Mouse (Mus musculus): ENCODE data around the gene D930020B18Rik. TPM values are rescaled to one million over a fixed set of nuclear protein-coding genes. Genes with fewer than 3 reads are reported as not detected.
A peak's percentile ranks its signal among the peaks of the same experiment; 100 is the strongest.

D930020B18Rik gene
- polyA plus RNA-seq, 1 experiment, result 2.8 TPM

- TF ChIP-seq POLR2A (IDR thresholded peaks at IDR 0.05; ENCODE audit: control insufficient read depth, low read depth, low read length) (no peak), CTCF (IDR thresholded peaks at IDR 0.05; ENCODE audit: control insufficient read depth, insufficient read depth, insufficient replicate concordance, low read depth, low read length) (no peak)
- no peak overlapping the region for H3K27ac ChIP-seq (ENCODE audit: control insufficient read depth, insufficient read depth, low read depth, low read length)
- H3K27me3 ChIP-seq (ENCODE audit: control insufficient read depth, insufficient read depth, low read length), result no peaks in the 10 kb centered on the region
- peaks cover 2% of the 10 kb centered on the region; the same call in 1 of the 2 replicates for H3K4me1 ChIP-seq (ENCODE audit: control insufficient read depth, insufficient read depth, low read length)
- no peak overlapping the region for H3K4me3 ChIP-seq (ENCODE audit: control insufficient read depth, low read depth, low read length)
- H3K36me3 ChIP-seq (ENCODE audit: control insufficient read depth, insufficient read depth, low read length), result no peaks in the 10 kb centered on the region
Observed at GRCm38 (mm10) chr10:121686153-121686660, 44.8 kb downstream of the D930020B18Rik start.

- H3K4me1 ChIP-seq (ENCODE audit: control insufficient read depth, insufficient read depth, low read length), result peaks cover 3% of the 10 kb centered on the region
- no peak overlapping the region for H3K27ac ChIP-seq (ENCODE audit: control insufficient read depth, insufficient read depth, low read depth, low read length)
- H3K27me3 ChIP-seq (ENCODE audit: control insufficient read depth, insufficient read depth, low read length), result no peaks in the 10 kb centered on the region
- TF ChIP-seq CTCF (IDR thresholded peaks at IDR 0.05; ENCODE audit: control insufficient read depth, insufficient read depth, insufficient replicate concordance, low read depth, low read length) (no peak), POLR2A (IDR thresholded peaks at IDR 0.05; ENCODE audit: control insufficient read depth, low read depth, low read length) (no peak)
- H3K4me3 ChIP-seq (ENCODE audit: control insufficient read depth, low read depth, low read length), result no peak overlapping the region
- H3K36me3 ChIP-seq (ENCODE audit: control insufficient read depth, insufficient read depth, low read length), result no peaks in the 10 kb centered on the region
Observed at GRCm38 (mm10) chr10:121687511-121687910, 46.1 kb downstream of the D930020B18Rik start.

DNA sequence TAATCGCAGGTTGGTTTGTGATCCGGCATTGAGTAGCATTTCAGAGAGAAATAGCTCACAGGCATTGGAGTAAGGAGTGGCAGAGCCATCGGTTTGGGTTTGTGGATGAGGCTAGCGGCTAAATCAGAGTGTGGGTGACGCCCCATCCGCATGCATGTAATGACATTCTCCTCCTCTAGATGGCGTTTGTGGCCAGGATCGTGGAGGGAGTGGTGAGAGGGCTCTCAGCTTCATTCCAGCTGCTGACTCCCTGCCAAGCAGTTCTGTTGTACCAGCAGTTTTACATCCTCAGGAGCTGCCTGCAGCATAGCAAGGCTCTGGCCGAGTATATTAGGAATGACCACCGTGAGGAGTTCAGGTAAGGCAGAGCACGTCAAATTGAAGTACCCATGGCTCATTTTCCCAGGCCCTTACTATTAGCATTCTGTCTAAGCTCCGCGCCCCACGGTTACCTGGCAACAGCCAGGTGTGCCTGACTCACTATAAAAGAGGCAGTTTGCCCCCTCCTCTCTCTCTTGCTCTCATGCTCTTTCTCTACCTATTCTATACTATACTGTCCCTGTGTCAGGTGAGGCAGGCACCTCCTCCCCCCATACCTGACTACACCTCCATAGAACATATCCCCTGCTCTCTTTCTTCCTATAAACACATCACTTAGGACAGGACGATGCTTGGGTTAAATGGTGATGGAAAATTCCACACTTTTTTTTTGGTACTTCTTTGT, 48.4 kb downstream of the D930020B18Rik start:
- Histone ChIP-seq H3K4me3 (ENCODE audit: control insufficient read depth, low read depth, low read length) (no peak overlapping the region), H3K4me1 (ENCODE audit: control insufficient read depth, insufficient read depth, low read length) (peaks cover 11% of the 10 kb centered on the region), H3K27me3 (ENCODE audit: control insufficient read depth, insufficient read depth, low read length) (no peaks in the 10 kb centered on the region), H3K27ac (ENCODE audit: control insufficient read depth, insufficient read depth, low read depth, low read length) (no peak overlapping the region), H3K36me3 (ENCODE audit: control insufficient read depth, insufficient read depth, low read length) (no peaks in the 10 kb centered on the region)
- TF ChIP-seq POLR2A (IDR thresholded peaks at IDR 0.05; ENCODE audit: control insufficient read depth, low read depth, low read length), result no peak
- TF ChIP-seq CTCF (IDR thresholded peaks at IDR 0.05; ENCODE audit: control insufficient read depth, insufficient read depth, insufficient replicate concordance, low read depth, low read length), result peak; percentile 90; the same call in 1 of the 2 replicates

GRCm38 (mm10) chr10:121692944-121693579, 51.7 kb downstream of the D930020B18Rik start:
- Histone ChIP-seq H3K4me1 (ENCODE audit: control insufficient read depth, insufficient read depth, low read length) (peaks cover 11% of the 10 kb centered on the region), H3K27ac (ENCODE audit: control insufficient read depth, insufficient read depth, low read depth, low read length) (no peak overlapping the region), H3K36me3 (ENCODE audit: control insufficient read depth, insufficient read depth, low read length) (no peaks in the 10 kb centered on the region), H3K27me3 (ENCODE audit: control insufficient read depth, insufficient read depth, low read length) (no peaks in the 10 kb centered on the region), H3K4me3 (ENCODE audit: control insufficient read depth, low read depth, low read length) (peak overlapping the region; percentile 25)
- TF ChIP-seq POLR2A (IDR thresholded peaks at IDR 0.05; ENCODE audit: control insufficient read depth, low read depth, low read length), result no peak
- TF ChIP-seq CTCF (IDR thresholded peaks at IDR 0.05; ENCODE audit: control insufficient read depth, insufficient read depth, insufficient replicate concordance, low read depth, low read length), result no peak

DNA sequence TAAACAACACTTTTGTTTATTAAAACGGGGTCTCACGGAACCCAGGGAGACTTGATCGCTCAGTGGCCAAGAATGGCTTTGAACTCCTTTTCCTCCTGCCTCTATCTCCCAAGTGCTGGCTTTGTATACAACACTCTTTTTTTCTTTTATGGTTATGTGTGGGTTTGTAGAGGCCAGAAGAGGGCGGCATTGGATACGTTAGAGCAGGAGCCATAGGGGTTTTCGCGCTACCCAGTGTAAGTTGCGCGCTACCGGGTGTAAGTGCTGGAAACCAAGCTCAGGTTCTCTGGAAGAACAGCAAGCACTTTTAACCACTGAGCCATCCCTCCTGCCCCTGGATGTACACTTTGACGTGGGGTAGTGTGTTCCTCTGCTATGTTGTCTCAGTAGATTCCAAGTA, 53.2 kb downstream of the D930020B18Rik start:
- H3K4me3 ChIP-seq (ENCODE audit: control insufficient read depth, low read depth, low read length), result no peak overlapping the region
- no peaks in the 10 kb centered on the region for H3K27me3 ChIP-seq (ENCODE audit: control insufficient read depth, insufficient read depth, low read length)
- H3K4me1 ChIP-seq (ENCODE audit: control insufficient read depth, insufficient read depth, low read length), result peaks cover 13% of the 10 kb centered on the region
- H3K36me3 ChIP-seq (ENCODE audit: control insufficient read depth, insufficient read depth, low read length), result no peaks in the 10 kb centered on the region
- no peak for TF ChIP-seq CTCF (IDR thresholded peaks at IDR 0.05; ENCODE audit: control insufficient read depth, insufficient read depth, insufficient replicate concordance, low read depth, low read length)
- TF ChIP-seq POLR2A (IDR thresholded peaks at IDR 0.05; ENCODE audit: control insufficient read depth, low read depth, low read length), result no peak
- no peak overlapping the region for H3K27ac ChIP-seq (ENCODE audit: control insufficient read depth, insufficient read depth, low read depth, low read length)

GRCm38 (mm10) chr10:121701296-121702248, 60.2 kb downstream of the D930020B18Rik start:
- no peaks in the 10 kb centered on the region for H3K27me3 ChIP-seq (ENCODE audit: control insufficient read depth, insufficient read depth, low read length)
- TF ChIP-seq POLR2A (IDR thresholded peaks at IDR 0.05; ENCODE audit: control insufficient read depth, low read depth, low read length) (no peak), CTCF (IDR thresholded peaks at IDR 0.05; ENCODE audit: control insufficient read depth, insufficient read depth, insufficient replicate concordance, low read depth, low read length) (no peak)
- H3K36me3 ChIP-seq (ENCODE audit: control insufficient read depth, insufficient read depth, low read length), result no peaks in the 10 kb centered on the region
- H3K4me3 ChIP-seq (ENCODE audit: control insufficient read depth, low read depth, low read length), result no peak overlapping the region
- H3K27ac ChIP-seq (ENCODE audit: control insufficient read depth, insufficient read depth, low read depth, low read length), result no peak overlapping the region
- peaks cover 10% of the 10 kb centered on the region for H3K4me1 ChIP-seq (ENCODE audit: control insufficient read depth, insufficient read depth, low read length)
